Mouse (Mus musculus): ENCODE data around the gene Tradd.

Gene Tradd

DNA sequence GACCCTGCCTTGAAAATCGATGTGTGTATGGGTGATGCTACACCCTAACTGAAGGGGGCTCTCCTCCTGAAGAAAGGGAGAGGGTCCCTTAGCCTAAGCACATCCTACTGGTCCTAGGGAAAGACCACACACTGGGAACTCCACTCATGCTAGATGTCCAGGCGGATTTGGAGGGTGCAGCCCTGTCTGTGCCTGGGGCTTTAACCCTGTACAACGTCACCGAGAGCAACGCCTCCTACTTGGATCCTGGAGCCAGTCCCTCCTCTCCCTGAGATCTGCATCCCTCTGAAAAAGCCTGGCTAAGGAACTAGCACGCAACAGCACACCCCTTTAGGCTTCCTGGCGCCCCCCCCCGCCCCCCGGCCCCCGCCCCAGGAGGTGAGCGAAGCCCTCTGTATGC lies 11.0 kb upstream of the Tradd start:
- intact Hi-C loops (cut with DNase I) = no loop called here

DNA sequence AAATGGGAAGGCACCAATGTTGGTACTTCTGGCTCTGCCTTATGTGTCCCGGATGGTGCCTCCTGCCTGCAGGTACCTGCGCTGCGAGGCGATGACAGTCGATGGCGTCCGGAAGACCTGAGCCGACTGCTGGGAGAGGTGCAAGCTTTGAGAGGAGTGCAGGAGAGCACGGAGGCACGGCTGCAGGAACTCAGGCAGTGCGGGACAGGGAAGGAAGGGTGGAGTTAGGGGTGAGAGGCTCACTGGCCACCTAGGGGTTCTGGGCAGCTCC lies 6.4 kb upstream of the Tradd start:
- intact Hi-C loops (cut with DNase I) = no loop called here

DNA sequence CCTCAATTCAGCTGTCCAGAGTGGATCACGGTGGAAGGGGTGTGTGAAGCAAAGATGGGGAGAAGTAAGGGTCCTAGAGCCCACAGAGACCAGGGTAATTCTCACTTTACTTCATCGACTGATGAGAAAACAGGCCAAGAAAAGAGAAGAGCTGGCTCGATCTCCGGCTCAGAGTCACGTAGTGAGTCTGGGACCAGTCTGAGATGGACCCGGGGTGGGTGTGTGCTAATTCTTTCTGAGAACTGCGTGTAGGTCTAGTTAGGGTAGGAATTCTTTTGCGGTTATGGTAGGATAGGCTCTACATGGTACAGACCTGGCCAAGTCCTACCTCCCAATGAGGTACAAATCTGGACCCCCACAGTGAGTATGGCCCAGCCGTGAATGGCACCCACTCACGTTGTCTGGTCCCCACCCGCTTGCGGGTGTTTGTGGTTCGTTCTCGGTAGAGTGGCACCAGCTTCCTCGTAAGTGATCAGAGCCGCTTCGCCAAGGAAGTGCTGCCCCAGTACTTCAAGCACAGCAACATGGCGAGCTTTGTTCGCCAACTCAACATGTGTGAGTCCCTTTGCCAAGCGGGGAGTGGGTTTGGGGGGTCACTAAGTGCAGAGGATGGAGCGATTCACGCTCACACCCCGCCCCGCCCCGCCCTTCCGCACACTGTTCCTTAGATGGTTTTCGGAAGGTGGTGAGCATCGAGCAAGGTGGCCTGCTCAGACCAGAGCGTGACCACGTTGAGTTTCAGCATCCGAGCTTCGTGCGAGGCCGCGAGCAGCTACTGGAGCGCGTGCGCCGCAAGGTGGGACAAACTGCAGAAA lies 5.9 kb upstream of the Tradd start:
- intact Hi-C loops (cut with DNase I) = no loop called here

DNA sequence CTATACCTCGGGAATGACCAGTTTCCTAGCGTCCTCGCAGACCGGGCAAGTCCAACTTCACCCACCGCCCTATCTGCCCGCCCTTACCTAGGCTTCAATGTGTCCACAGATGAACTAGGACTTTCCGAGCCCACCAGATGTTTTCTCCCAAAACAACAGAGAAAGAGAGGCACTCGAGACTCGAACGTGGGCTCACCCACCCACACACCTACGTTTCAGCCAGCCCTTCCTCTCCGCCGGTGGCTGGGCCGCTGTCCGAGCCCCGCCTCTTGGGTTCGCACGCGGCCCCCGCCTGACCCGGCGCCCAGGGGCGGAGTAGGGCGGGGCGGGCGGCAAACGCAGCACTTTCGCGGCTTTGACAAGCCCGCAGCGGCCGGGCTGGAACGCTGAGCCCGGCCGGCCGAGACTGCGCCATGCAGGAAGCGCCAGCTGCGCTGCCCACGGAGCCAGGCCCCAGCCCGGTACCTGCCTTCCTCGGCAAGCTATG lies 5.1 kb upstream of the Tradd start, which contains the start of gene Hsf4:
Gene Hsf4 (plus strand): TSS at position 341 of the 487 bp plus-strand sequence.
- intact Hi-C loops (cut with DNase I) = no loop called here

DNA sequence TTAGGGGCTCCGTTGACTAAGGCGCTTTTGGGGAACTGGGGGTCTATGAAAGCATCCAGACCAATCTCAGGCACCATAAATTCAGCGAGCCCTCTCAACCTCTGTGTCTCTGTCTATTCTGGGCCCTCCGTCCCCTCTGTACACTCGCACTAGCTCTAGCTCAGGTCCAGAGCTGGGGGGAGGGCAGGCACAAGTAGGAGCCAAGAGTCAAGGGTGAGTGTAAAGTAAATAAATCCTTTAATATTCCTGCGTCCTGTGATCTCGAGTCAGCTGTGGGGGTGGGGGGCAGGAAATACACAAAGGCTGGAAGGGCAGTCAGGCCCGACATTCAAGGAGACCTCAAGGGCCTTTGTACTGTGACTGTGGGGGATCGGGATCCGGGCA lies 4.7 kb upstream of the Tradd start:
- intact Hi-C loops (cut with DNase I) = no loop called here

DNA sequence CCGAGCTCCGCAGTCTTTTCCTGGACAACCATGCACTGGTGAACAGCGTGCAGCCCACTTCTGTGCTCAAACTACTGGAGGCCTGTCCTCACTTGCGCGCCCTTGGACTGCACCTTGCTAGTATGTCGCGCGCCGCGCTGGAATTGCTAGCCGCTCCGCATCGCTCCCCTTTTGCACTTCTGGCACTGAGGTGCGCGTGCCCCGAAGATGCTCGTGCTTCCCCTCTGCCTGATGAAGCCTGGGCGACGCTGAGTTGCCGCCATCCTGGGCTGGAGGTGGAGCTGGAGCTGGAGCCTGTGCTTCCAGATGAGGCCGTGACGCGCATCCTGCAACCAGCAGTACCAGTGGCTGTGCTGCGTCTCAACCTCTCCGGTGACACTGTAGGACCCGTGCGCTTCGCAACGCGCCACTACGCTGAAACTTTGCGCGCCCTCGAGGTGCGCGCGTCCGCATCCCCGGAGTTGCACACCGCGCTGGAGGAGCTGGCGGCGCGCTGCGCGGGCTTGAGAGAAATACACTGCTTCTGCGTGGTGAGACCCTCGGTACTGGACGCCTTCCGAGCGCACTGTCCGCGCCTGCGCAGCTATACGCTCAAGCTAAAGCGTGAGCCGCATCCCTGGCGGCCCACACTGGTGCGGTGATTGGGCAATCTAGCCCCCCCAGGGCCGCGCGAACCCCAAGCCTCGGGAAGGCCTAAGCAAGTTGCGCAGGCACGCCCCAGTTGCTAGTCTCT lies 4.1 kb upstream of the Tradd start:
- intact Hi-C loops (cut with DNase I) = no loop called here

DNA sequence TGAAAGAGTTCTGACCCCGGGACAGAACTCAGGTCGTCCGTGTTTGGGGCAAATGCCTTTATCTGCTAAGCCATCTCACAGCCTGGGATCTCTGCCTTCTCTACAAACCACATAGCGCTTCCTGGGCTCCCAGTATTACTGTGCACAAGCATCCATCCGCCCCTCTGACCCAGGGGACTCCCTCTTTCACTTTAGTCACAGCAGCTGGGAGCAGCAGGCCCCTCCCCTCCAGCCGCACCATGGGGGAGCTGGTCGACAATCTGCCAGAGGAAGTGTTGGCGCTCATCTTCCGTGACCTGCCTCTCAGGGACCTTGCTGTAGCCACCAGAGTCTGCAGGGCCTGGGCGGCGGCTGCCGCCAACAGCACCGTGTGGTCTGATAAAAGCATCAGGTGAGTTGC lies 2.4 kb upstream of the Tradd start:
- intact Hi-C loops (cut with DNase I) = no loop called here

DNA sequence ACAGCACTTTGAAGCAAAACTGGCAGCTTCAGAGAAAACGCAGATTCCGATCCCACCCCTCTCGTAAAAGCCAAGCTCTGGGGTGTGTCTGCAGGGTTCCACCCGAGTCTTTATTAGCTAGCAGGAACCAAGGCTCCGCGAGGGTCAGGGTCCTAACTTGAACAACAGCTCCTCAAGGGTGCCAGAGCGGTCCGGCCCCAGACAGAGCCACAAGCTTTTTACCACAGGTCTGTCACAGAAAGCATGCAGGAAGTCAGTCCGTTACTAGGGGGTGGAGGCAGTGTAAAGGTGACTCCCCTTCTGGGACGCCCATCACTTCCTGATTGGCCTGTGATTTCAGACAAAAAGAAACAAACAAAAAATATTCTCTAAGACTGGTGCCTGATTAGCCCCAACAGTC lies 719 bp upstream of the Tradd start:
- intact Hi-C loops (cut with DNase I) = no loop called here

DNA sequence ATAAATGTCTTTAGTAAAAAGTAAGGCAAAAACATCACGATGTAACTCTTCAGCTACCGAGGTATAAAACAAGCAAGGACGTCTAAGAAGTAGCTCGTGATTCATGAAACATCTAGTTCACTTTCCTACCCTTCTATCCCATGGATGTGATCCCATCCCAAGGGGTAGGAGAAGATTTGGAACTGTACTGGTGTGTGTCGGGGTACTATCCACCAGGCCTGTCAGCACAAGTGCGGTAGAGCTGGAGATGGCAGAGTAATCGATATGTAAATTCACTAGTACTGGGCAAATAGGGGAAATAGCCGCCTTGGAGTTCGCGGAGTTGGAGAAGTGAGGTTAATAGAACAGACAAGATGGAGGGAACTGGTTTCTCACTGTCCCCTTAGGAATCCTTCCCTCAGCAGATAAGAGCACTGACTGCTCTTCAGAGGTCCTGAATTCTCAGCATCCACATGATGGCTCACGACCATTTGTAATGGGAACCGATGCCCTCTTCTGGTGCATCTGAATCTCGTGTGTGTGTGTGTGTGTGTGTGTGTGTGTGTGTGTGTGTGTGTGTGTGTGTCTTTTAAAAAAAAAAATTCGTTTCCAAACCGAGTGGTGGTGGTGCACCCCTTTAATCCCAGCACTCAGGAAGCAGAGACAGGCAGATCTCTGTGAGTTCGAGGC lies 1.0 kb downstream of the Tradd start:
- intact Hi-C loops (cut with DNase I) = loop anchor here (5.0 kb wide), 1 partner anchor 36 kb away; the partner anchor contains the start of gene D230025D16Rik

DNA sequence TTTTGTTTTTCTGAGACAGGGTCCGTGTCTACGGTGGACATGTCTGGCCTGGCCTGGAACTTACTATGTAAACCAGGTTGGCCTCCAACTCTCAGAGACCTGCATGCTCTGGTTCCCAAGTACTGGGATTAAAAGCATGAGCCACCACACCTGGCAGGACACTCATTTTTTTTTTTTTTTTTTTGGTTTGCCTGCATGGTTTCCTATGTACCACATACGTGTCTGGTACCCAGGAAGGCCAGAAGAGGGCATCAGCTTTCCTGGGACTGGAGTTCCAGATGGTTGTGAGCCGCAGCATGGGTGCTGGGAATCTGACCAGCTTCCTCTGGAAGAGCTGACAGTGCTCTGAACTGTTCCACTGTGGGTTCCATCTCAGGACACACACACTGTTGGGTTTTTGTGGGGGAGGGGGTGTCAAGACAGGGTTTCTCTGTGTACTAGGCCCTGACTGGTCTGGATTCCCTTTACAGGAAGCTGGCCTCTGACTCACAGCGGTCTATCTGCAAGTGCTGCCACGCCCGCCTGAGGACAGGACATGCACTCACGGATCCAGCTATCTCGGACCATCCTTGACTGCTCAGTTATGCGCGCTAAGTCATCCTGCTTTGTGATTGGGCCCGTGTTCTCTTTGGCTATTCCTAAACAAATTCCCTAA lies 3.0 kb downstream of the Tradd start:
- intact Hi-C loops (cut with DNase I) = loop anchor here (5.0 kb wide), 1 partner anchor 34 kb away; the partner anchor contains the start of gene D230025D16Rik

DNA sequence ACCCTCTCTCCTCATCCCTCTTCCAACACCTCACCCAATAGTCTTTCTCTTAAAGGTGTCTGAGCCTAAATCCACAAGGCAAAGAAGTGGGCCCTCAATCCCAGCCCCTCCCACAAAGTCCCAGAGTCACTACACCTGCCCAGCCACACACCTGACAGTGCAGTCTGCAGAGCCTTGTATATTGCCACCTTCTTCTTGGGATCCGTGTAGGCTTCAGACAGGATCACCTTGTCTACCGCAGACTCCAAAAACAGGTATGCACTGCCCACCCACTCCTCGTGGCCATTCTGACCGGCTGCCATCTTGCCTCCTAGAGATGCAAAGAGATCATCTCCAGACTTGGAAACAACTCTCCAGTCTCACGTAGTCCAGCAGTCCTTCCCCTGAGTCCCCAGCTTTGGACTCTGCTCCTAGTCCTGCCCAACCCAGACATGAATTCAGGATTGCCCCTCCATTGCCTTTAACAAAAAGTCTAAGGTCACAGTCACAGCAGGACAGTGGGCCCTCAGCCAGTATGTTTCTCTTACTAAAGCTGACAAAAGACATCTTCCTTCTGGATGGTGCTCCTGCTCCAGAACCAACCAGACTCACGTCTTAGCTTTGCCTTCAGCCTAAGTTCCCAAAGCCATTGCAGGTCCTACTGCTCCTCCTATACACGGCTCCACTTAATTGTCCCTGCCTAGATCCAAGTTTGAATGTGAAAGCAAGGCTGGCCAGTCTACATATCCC lies 3.9 kb downstream of the Tradd start:
- intact Hi-C loops (cut with DNase I) = loop anchor here (5.0 kb wide), 1 partner anchor 33 kb away; the partner anchor contains the start of gene D230025D16Rik

DNA sequence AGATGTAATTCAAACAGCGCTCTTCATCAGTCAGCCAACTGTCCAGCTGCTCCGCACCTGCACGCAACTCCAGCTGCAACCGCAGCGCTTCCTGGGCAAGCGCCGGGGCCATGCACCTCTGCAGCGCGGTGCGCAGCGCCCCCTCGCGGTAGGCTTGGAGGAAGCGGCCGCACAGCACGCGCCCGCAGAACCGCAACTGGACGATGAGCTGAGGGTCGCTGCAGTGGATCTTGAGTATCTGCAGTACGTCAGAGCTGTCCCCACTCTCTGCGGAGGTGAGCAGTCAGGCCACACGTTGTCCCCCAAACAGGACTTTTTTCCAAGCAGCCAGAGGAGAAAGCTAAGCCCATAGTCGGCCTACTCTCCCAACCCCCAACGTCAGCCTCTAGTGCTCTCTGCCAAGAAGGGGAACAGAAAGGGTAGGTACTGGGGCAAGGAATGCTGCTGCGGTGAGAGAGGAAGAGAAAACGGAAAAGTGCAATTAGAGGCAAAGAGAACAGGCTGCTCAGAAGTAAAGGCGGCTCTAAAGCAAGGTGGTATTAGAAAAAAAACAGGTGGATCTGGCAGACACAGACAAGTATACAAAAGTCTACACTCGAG lies 4.6 kb downstream of the Tradd start:
- intact Hi-C loops (cut with DNase I) = loop anchor here (5.0 kb wide), 2 partner anchors 33 to 138 kb away; partner anchors contain the start of gene D230025D16Rik

DNA sequence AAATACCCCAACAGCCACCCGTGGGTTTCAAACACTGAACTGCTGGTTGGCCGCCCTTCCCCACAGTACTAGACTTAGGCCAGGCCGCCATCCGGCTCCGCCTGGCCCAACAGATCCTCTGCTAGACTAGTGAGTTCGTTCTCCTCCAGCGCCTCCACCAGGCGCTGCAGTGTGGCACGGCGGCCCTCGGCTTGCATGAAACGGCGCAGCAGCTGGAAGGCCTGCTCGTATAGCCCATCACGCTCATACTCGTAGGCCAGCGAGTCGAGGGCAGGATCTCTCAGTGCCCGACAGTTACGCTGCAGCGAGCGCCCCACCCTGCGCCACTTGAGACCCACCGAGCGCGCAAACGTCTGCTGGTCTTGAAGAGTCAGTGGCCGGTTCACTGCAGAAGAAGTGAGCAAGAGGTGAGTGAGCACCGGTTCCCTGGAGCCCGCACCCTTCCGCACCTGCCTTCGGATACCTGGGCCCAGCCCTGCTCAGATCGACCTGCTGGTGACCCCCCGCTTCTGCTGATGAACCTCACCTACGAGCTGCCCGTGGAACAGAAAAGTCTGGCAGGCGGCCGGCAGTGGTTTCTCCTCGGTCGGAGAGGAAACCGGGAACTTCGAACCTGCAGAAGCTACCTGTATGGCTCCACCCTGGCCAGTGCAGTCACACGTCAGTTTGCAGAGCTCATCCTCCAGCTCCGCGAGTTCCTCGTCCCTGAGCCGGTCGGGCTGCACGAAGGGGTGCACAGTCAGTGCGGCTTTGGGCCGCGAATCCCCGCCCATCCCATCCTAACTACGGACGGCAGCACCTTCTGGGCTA lies 5.3 kb downstream of the Tradd start:
- intact Hi-C loops (cut with DNase I) = loop anchor here (5.0 kb wide), 1 partner anchor 137 kb away; no protein-coding TSS in a partner anchor

DNA sequence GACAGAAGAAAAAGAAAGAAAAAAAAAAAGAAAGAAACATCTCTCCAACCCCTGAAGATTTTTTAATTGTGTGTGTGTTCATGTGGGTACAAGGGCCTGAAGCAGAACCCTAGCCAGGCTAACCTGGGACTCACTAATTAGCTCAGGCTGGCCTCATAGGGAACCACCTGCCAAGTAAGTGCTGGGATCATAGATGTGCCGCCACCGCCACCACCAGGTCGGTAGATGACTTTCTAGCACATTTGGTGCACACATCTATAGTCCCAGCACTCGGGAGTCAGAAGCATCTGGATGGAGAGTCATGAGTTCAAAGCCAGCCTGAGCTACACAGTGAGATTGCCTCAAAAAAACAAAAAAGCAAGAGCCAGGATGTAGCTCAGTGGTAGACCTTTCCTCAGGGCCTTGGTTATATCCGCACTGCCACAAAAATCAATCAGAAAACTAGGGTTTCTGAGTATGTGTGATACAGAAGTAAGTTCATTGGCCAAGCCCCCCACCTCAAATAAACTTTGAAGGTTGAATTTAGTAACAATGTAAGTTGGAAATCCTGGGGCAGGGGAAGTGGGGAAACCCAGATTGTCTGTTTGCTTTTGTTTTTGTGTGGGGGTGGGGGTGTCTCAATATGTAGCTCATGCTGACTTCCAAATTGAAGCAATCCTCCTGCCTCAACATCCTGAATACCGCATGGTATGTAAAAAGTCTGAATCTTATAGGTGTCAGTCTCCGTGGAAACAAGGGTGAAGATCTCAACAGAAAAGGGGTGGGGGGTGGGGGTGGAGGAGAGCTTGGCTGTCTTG lies 6.9 kb downstream of the Tradd start:
- intact Hi-C loops (cut with DNase I) = loop anchor here (5.0 kb wide), 1 partner anchor 135 kb away; no protein-coding TSS in a partner anchor

DNA sequence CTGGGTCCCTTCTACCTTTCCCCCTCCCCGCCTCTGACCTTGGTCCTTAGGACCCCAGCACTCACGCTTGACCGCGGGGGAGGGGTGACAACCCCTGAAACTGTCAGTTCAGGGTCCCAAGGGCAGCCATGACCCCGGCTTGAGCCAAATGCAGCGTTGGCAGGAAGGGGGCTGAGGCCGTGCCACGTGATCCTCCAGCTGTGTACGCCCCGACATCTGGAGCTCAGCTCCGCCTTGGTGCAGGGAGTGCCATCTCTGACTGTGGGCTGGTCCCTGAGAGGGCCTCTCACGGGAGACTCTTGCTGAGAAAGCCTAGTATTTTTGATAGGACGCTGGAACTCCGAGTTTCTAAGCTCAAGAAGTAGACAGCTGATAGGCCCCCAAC lies 9.5 kb downstream of the Tradd start, which contains the start of gene B3gnt9:
Gene B3gnt9 (minus strand): TSS at position 188 of the 385 bp plus-strand sequence.
- intact Hi-C loops (cut with DNase I) = loop anchor here (5.0 kb wide), 1 partner anchor 133 kb away; no protein-coding TSS in a partner anchor

DNA sequence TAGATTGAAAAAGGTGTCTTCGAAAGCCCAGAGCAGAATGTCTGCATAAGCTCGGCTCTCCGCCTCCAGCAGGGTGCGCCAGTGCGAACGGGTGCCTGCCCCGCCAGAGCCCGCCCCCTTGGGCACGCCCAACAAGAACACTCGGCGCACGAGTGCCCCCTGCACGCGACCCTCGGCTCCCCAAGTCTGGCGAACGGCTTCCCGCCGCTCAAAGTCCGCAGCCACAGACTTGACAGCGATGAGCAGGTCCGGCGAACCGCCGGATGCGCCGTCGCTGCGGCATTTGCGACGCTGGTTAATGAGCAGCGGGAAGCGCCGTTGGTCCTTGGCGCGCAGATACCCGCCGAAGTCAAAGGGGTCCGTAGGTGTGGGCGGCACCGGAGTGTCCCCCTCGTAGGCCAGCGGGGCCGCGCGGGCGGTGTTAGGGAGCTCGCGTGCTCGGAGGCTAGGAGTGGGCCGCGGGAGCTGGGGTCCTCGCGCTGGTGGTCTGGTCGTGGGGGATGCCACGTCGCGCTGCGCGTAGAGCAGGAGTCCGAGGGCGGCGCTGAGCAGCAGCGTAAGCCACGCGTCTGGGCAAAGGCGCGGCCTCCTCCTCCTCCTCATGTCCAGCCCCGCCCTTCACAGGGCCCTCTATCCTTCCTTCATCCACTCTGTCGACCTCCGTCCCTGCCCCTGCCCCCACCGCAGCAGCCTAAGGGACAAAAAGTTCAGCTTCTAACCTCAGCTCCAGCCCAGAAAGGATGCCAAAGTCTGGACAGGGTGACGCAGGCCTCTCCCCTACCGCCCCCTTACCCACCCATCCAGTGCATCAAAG lies 10.1 kb downstream of the Tradd start:
- intact Hi-C loops (cut with DNase I) = no loop called here

DNA sequence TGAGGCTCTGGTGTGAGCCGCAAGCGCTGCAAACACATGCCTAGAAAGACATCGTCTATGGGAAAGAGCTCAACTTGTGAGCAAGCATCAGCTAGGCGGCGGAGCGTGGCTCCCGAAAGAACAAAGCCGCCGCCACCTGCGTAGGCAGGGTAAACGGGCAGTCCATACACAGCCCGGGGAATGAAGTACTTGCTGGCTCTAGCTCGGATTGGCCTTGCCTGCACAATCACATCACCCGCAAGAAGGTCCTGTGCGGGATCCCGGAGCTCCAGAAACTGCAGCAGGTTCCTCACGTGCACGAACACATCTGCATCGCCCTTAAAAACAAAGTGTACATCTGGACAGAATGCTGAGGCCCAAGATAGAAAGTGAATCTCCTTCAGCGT lies 10.7 kb downstream of the Tradd start:
- intact Hi-C loops (cut with DNase I) = no loop called here
